Mouse (Mus musculus): ENCODE results near the gene Txnrd2. TPM values are rescaled to one million over a fixed set of nuclear protein-coding genes. Genes with fewer than 3 reads are reported as not detected.
A peak's percentile ranks its signal among the peaks of the same experiment; 100 is the strongest.

Gene Txnrd2
- polyA plus RNA-seq, 1 experiment from 2014 or later, result 35.1 TPM

GRCm38 (mm10) chr16:18471976-18472375, 45.8 kb downstream of the Txnrd2 start:
- Histone ChIP-seq H3K36me3 (replicated peaks) (peaks cover 63% of the 10 kb centered on the region), H3K4me1 (peaks cover 16% of the 10 kb centered on the region), H3K9me3 (no peaks in the 10 kb centered on the region), H3K27me3 (ENCODE audit: poor library complexity, severe bottlenecking) (no peaks in the 10 kb centered on the region), H3K4me3 (no peak overlapping the region), H3K27ac (no peak overlapping the region)
- DNase-seq (ENCODE audit: extremely low spot score, low spot score), result no peak
- WGBS, result 83% methylated on average over 6 of the region's 6 CpGs

GRCm38 (mm10) chr16:18472416-18472815, 46.2 kb downstream of the Txnrd2 start:
- DNase-seq (ENCODE audit: extremely low spot score, low spot score), result no peak
- Histone ChIP-seq H3K27me3 (ENCODE audit: poor library complexity, severe bottlenecking) (no peaks in the 10 kb centered on the region), H3K4me1 (peaks cover 16% of the 10 kb centered on the region), H3K4me3 (no peak overlapping the region), H3K9me3 (no peaks in the 10 kb centered on the region), H3K36me3 (replicated peaks) (peaks cover 64% of the 10 kb centered on the region), H3K27ac (peak overlapping the region; percentile 60)
- 56% methylated on average over 4 of the region's 4 CpGs for WGBS

- 93% methylated on average over 8 of the region's 8 CpGs for WGBS
Observed at GRCm38 (mm10) chr16:18472976-18473375, 46.8 kb downstream of the Txnrd2 start.

GRCm38 (mm10) chr16:18474021-18474420, 47.8 kb downstream of the Txnrd2 start:
- H3K27me3 ChIP-seq (ENCODE audit: poor library complexity, severe bottlenecking), result no peaks in the 10 kb centered on the region
- no peak overlapping the region for H3K27ac ChIP-seq
- no peak for DNase-seq (ENCODE audit: extremely low spot score, low spot score)
- H3K9me3 ChIP-seq, result no peaks in the 10 kb centered on the region
- no peak overlapping the region for H3K4me3 ChIP-seq
- WGBS, result 93% methylated on average over 2 of the region's 2 CpGs
- peaks cover 17% of the 10 kb centered on the region for H3K4me1 ChIP-seq
- peaks cover 75% of the 10 kb centered on the region for H3K36me3 ChIP-seq (replicated peaks)

More at GRCm38 (mm10) chr16:18472976-18473375, 46.8 kb downstream of the Txnrd2 start:
- no peak for DNase-seq (ENCODE audit: extremely low spot score, low spot score)
- Histone ChIP-seq H3K27ac (peak overlapping the region; percentile 60), H3K4me1 (peaks cover 16% of the 10 kb centered on the region), H3K36me3 (replicated peaks) (peaks cover 70% of the 10 kb centered on the region), H3K27me3 (ENCODE audit: poor library complexity, severe bottlenecking) (no peaks in the 10 kb centered on the region), H3K4me3 (no peak overlapping the region), H3K9me3 (no peaks in the 10 kb centered on the region)

GRCm38 (mm10) chr16:18477996-18478395, 51.8 kb downstream of the Txnrd2 start:
- Histone ChIP-seq H3K4me3 (no peak overlapping the region), H3K27ac (no peak overlapping the region), H3K4me1 (peaks cover 12% of the 10 kb centered on the region), H3K36me3 (replicated peaks) (peaks cover 48% of the 10 kb centered on the region), H3K9me3 (no peaks in the 10 kb centered on the region), H3K27me3 (ENCODE audit: poor library complexity, severe bottlenecking) (peaks cover 10% of the 10 kb centered on the region; the same call in 1 of the 2 replicates)
- DNase-seq (ENCODE audit: extremely low spot score, low spot score), result no peak
- 76% methylated on average over 6 of the region's 6 CpGs for WGBS

- Histone ChIP-seq H3K4me1 (peaks cover 28% of the 10 kb centered on the region), H3K4me3 (no peak overlapping the region), H3K27me3 (ENCODE audit: poor library complexity, severe bottlenecking) (peaks cover 16% of the 10 kb centered on the region; the same call in 1 of the 2 replicates), H3K9me3 (no peaks in the 10 kb centered on the region), H3K27ac (peak overlapping the region; percentile 6; the same call in 1 of the 2 replicates), H3K36me3 (replicated peaks) (peaks cover 32% of the 10 kb centered on the region)
- 25% methylated on average over 7 of the region's 7 CpGs for WGBS
- no peak for DNase-seq (ENCODE audit: extremely low spot score, low spot score)
Observed at GRCm38 (mm10) chr16:18479667-18480066, 53.5 kb downstream of the Txnrd2 start.

- Histone ChIP-seq H3K27ac (no peak overlapping the region), H3K4me3 (no peak overlapping the region), H3K36me3 (replicated peaks) (peaks cover 19% of the 10 kb centered on the region), H3K27me3 (ENCODE audit: poor library complexity, severe bottlenecking) (peaks cover 16% of the 10 kb centered on the region; the same call in 1 of the 2 replicates), H3K9me3 (no peaks in the 10 kb centered on the region), H3K4me1 (peaks cover 33% of the 10 kb centered on the region)
- WGBS, result 70% methylated on average over 4 of the region's 4 CpGs
- DNase-seq (ENCODE audit: extremely low spot score, low spot score), result no peak
Observed at GRCm38 (mm10) chr16:18480933-18481485, 54.8 kb downstream of the Txnrd2 start.

GRCm38 (mm10) chr16:18482431-18482830, 56.2 kb downstream of the Txnrd2 start:
- Histone ChIP-seq H3K4me3 (no peak overlapping the region), H3K4me1 (peaks cover 33% of the 10 kb centered on the region), H3K27ac (no peak overlapping the region), H3K36me3 (replicated peaks) (peaks cover 14% of the 10 kb centered on the region; the same call in 1 of the 2 replicates), H3K9me3 (no peaks in the 10 kb centered on the region), H3K27me3 (ENCODE audit: poor library complexity, severe bottlenecking) (peaks cover 16% of the 10 kb centered on the region; the same call in 1 of the 2 replicates)
- DNase-seq (ENCODE audit: extremely low spot score, low spot score), result no peak
- 92% methylated on average over 3 of the region's 3 CpGs for WGBS

- Histone ChIP-seq H3K9me3 (no peaks in the 10 kb centered on the region), H3K4me3 (no peak overlapping the region), H3K27ac (peak overlapping the region; percentile 42), H3K4me1 (peaks cover 33% of the 10 kb centered on the region), H3K36me3 (replicated peaks) (0 out of 2 replicates have a peak, but pooled peaks cover 2% of the 10 kb centered on the region), H3K27me3 (ENCODE audit: poor library complexity, severe bottlenecking) (peaks cover 16% of the 10 kb centered on the region; the same call in 1 of the 2 replicates)
- WGBS, result 61% methylated on average over 5 of the region's 5 CpGs
- DNase-seq (ENCODE audit: extremely low spot score, low spot score), result no peak
Observed at GRCm38 (mm10) chr16:18483839-18484238, 57.7 kb downstream of the Txnrd2 start.

GRCm38 (mm10) chr16:18484386-18484785, 58.2 kb downstream of the Txnrd2 start:
- H3K27me3 ChIP-seq (ENCODE audit: poor library complexity, severe bottlenecking), result peaks cover 16% of the 10 kb centered on the region; the same call in 1 of the 2 replicates
- no peak for DNase-seq (ENCODE audit: extremely low spot score, low spot score)
- peaks cover 29% of the 10 kb centered on the region for H3K4me1 ChIP-seq
- H3K4me3 ChIP-seq, result no peak overlapping the region
- WGBS, result 14% methylated on average over 4 of the region's 4 CpGs
- no peaks in the 10 kb centered on the region for H3K36me3 ChIP-seq (replicated peaks)
- no peaks in the 10 kb centered on the region for H3K9me3 ChIP-seq
- H3K27ac ChIP-seq, result peak overlapping the region; percentile 76

- Histone ChIP-seq H3K36me3 (replicated peaks) (no peaks in the 10 kb centered on the region), H3K4me3 (no peak overlapping the region), H3K9me3 (no peaks in the 10 kb centered on the region), H3K27ac (peak overlapping the region; percentile 76), H3K4me1 (peaks cover 23% of the 10 kb centered on the region), H3K27me3 (ENCODE audit: poor library complexity, severe bottlenecking) (peaks cover 16% of the 10 kb centered on the region; the same call in 1 of the 2 replicates)
- 35% methylated on average over 5 of the region's 5 CpGs for WGBS
- no peak for DNase-seq (ENCODE audit: extremely low spot score, low spot score)
Observed at GRCm38 (mm10) chr16:18484794-18485435, 58.7 kb downstream of the Txnrd2 start.

GRCm38 (mm10) chr16:18486126-18486525, 59.9 kb downstream of the Txnrd2 start:
- Histone ChIP-seq H3K27ac (no peak overlapping the region), H3K36me3 (replicated peaks) (no peaks in the 10 kb centered on the region), H3K4me3 (no peak overlapping the region), H3K27me3 (ENCODE audit: poor library complexity, severe bottlenecking) (peaks cover 15% of the 10 kb centered on the region; the same call in 1 of the 2 replicates), H3K9me3 (no peaks in the 10 kb centered on the region), H3K4me1 (peaks cover 21% of the 10 kb centered on the region)
- no peak for DNase-seq (ENCODE audit: extremely low spot score, low spot score)
- WGBS, result 90% methylated on average over 2 of the region's 2 CpGs

- H3K9me3 ChIP-seq, result no peaks in the 10 kb centered on the region
- 95% methylated on average over 3 of the region's 3 CpGs for WGBS
- H3K27me3 ChIP-seq (ENCODE audit: poor library complexity, severe bottlenecking), result no peaks in the 10 kb centered on the region
- no peak for DNase-seq (ENCODE audit: extremely low spot score, low spot score)
- H3K4me1 ChIP-seq, result no peaks in the 10 kb centered on the region; the same call in 1 of the 2 replicates
- no peak overlapping the region for H3K27ac ChIP-seq
- no peaks in the 10 kb centered on the region for H3K36me3 ChIP-seq (replicated peaks)
- no peak overlapping the region for H3K4me3 ChIP-seq
Observed at GRCm38 (mm10) chr16:18490281-18490680, 64.1 kb downstream of the Txnrd2 start.
